8 mouse cellular contexts compared by ENCODE assay signal in the genomic region with DNA sequence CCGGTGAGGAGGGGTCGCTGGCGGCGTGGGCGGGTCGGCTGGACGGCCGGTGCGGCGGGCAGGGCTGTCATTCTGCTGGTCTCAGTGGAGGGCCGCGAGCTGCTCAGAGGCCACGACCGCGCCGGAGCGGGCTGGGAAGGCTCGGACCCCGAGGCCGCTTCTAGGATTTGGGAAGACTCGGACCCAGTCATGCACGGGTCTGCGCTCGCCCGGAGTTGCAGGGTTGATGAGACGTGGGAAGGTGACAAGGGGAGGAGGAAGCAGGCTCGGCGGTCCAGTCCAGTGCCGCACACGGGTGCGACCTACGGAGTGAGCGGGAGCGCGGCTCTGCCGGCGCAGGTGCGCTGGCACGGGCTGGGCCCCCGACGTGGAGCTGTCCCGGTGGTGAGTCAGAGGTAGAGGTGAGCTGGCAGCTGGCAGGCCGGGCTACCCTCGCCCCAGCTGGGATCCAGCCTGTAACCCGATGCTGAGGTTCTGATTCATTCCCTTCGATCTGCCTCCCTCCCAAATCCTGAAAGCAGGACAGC. TPM values are rescaled to one million over a fixed set of nuclear protein-coding genes. Genes with fewer than 3 reads are reported as not detected.
DNase-seq lines count a peak whose midpoint lies in the region; ATAC-seq and TF ChIP-seq lines count a peak whose summit lies in the region.

No protein-coding gene starts in this region.

- WGBS in hindbrain, embryonic 10.5 days: 2% methylated on average over 46 of the region's 46 CpGs
- 4% methylated on average over 46 of the region's 46 CpGs for WGBS in liver, embryonic 11.5 days
- 2% methylated on average over 46 of the region's 46 CpGs for WGBS in stomach, embryonic 15.5 days

- no peak for TF ChIP-seq RAD21 in CH12.LX (IDR thresholded peaks at IDR 0.05; ENCODE audit: low read depth, low read length)

- TF ChIP-seq POLR2A in CH12.LX (IDR thresholded peaks at IDR 0.05; ENCODE audit: low read depth, low read length): no peak
- no peak for TF ChIP-seq POLR2A in bone marrow macrophage, adult 2 months (IDR thresholded peaks at IDR 0.05; ENCODE audit: borderline replicate concordance, low read depth, low read length)

- DNase-seq in kidney, adult 11 months: peak; percentile 34
- no peak for DNase-seq in kidney, postnatal 14 days
- DNase-seq in CH12.LX (ENCODE audit: extremely low read depth): no peak
- no peak for DNase-seq in hindbrain, embryonic 10.5 days (ENCODE audit: low spot score)
- DNase-seq in liver, embryonic 11.5 days (ENCODE audit: low spot score): no peak
- DNase-seq in embryo, embryonic 11 days: no peak

- dilution Hi-C loops in CH12.LX (cut with MboI; ENCODE audit: extremely low pct_ligation_motif_present, extremely low pct_unique_long_range_greater_than_20kb, low sequenced_read_pairs): no loop called here

- TF ChIP-seq EP300 in CH12.LX (IDR thresholded peaks at IDR 0.05; ENCODE audit: low read length): no peak

- H3K4me1 ChIP-seq in CH12.LX (ENCODE audit: control insufficient read depth in 1 of 2, insufficient read depth in 2 of 2): peaks cover 6 to 9% of the 10 kb centered on the region in 2 experiments; a peak in 3 of 4 replicates
- H3K4me1 ChIP-seq in bone marrow macrophage, adult 2 months (ENCODE audit: control insufficient read depth, insufficient read depth, low read length): peaks cover 65% of the 10 kb centered on the region
- H3K4me1 ChIP-seq in hindbrain, embryonic 10.5 days (replicated peaks): peaks cover 25% of the 10 kb centered on the region
- peaks cover 19% of the 10 kb centered on the region for H3K4me1 ChIP-seq in liver, embryonic 11.5 days (replicated peaks; ENCODE audit: control insufficient read depth, insufficient read depth, low read length)
- H3K4me1 ChIP-seq in stomach, embryonic 15.5 days: peaks cover 16% of the 10 kb centered on the region; the same call in 1 of the 2 replicates

- H3K9ac ChIP-seq in CH12.LX (ENCODE audit: insufficient read depth, low read depth): peak overlapping the region; percentile 11; the same call in 1 of the 2 replicates
- peak overlapping the region; percentile 59 for H3K9ac ChIP-seq in liver, embryonic 11.5 days (ENCODE audit: low read depth, low read length)
- H3K9ac ChIP-seq in stomach, embryonic 15.5 days: peak overlapping the region; percentile 61

- H3K9me3 ChIP-seq in CH12.LX (replicated peaks; ENCODE audit: low read length): peaks cover 18% of the 10 kb centered on the region
- H3K9me3 ChIP-seq in hindbrain, embryonic 10.5 days: no peaks in the 10 kb centered on the region
- H3K9me3 ChIP-seq in liver, embryonic 11.5 days (ENCODE audit: control insufficient read depth, low read length): no peaks in the 10 kb centered on the region
- no peaks in the 10 kb centered on the region for H3K9me3 ChIP-seq in stomach, embryonic 15.5 days

- H3K4me3 ChIP-seq in CH12.LX (replicated peaks in 1 of 3; ENCODE audit: low read depth in 2 of 3, low read length in 2 of 3, poor library complexity in 1 of 3): peak overlapping the region in 2 of 3 experiments; percentile 50 to 64
- peak overlapping the region; percentile 80 for H3K4me3 ChIP-seq in bone marrow macrophage, adult 2 months (ENCODE audit: insufficient read depth, low read length)
- peak overlapping the region; percentile 72 for H3K4me3 ChIP-seq in hindbrain, embryonic 10.5 days
- peak overlapping the region; percentile 70 for H3K4me3 ChIP-seq in liver, embryonic 11.5 days (ENCODE audit: low read depth, low read length)
- H3K4me3 ChIP-seq in stomach, embryonic 15.5 days (replicated peaks): peak overlapping the region; percentile 75

- peak overlapping the region; percentile 45 for H3K4me2 ChIP-seq in CH12.LX (ENCODE audit: insufficient read depth, low read depth, poor library complexity, severe bottlenecking)
- peak overlapping the region; percentile 87 for H3K4me2 ChIP-seq in liver, embryonic 11.5 days
- H3K4me2 ChIP-seq in stomach, embryonic 15.5 days: peak overlapping the region; percentile 97

- in situ Hi-C loops in CH12.LX (cut with MboI; ENCODE audit: low pct_ligation_motif_present, low pct_unique_long_range_greater_than_20kb, low sequenced_read_pairs): no loop called here

- H3K36me3 ChIP-seq in CH12.LX (replicated peaks in 1 of 2; ENCODE audit: control insufficient read depth in 1 of 2, insufficient read depth in 1 of 2, low read length in 1 of 2): no peaks in the 10 kb centered on the region
- no peaks in the 10 kb centered on the region for H3K36me3 ChIP-seq in hindbrain, embryonic 10.5 days
- no peaks in the 10 kb centered on the region for H3K36me3 ChIP-seq in liver, embryonic 11.5 days (ENCODE audit: control insufficient read depth, insufficient read depth, low read length)
- H3K36me3 ChIP-seq in stomach, embryonic 15.5 days: no peaks in the 10 kb centered on the region

- no peaks in the 10 kb centered on the region for H3K79me2 ChIP-seq in CH12.LX (replicated peaks; ENCODE audit: control insufficient read depth, extremely low read depth, insufficient read depth, poor library complexity, severe bottlenecking)

- no peak overlapping the region for H3K27ac ChIP-seq in CH12.LX (ENCODE audit: insufficient read depth, low read depth)
- H3K27ac ChIP-seq in bone marrow macrophage, adult 2 months (ENCODE audit: insufficient read depth, low read depth, low read length): no peak overlapping the region; the same call in 1 of the 2 replicates
- H3K27ac ChIP-seq in hindbrain, embryonic 10.5 days: peak overlapping the region; percentile 91
- no peak overlapping the region for H3K27ac ChIP-seq in liver, embryonic 11.5 days (ENCODE audit: low read depth, low read length)
- no peak overlapping the region; the same call in 1 of the 2 replicates for H3K27ac ChIP-seq in stomach, embryonic 15.5 days

- no peak for TF ChIP-seq CTCF in CH12.LX (conservative IDR thresholded peaks at IDR 0.05 in 1 of 2, IDR thresholded peaks at IDR 0.05 in 1 of 2; ENCODE audit: low read depth in 2 of 2, low read length in 2 of 2)
- TF ChIP-seq CTCF in bone marrow macrophage, adult 2 months (IDR thresholded peaks at IDR 0.05; ENCODE audit: low read depth, low read length): no peak

- peaks cover 62% of the 10 kb centered on the region for H3K27me3 ChIP-seq in CH12.LX (replicated peaks)
- H3K27me3 ChIP-seq in hindbrain, embryonic 10.5 days (ENCODE audit: insufficient read depth, poor library complexity, severe bottlenecking): peaks cover 52% of the 10 kb centered on the region
- H3K27me3 ChIP-seq in liver, embryonic 11.5 days (replicated peaks; ENCODE audit: control insufficient read depth, insufficient read depth, low read length): peaks cover 42% of the 10 kb centered on the region
- H3K27me3 ChIP-seq in stomach, embryonic 15.5 days (replicated peaks): peaks cover 21% of the 10 kb centered on the region

- ATAC-seq in liver, embryonic 11.5 days (replicated peaks; ENCODE audit: low FRiP score): peak; percentile 12
- ATAC-seq in stomach, embryonic 15.5 days (ENCODE audit: insufficient read depth, low FRiP score, low read depth): peak; percentile 24

TF ChIP-seq in CH12.LX, 34 proteins besides CTCF, POLR2A, EP300 and RAD21:
- no peak for TF ChIP-seq MAFK (IDR thresholded peaks at IDR 0.05; ENCODE audit: insufficient replicate concordance, low read length)
- TF ChIP-seq USF1 (IDR thresholded peaks at IDR 0.05; ENCODE audit: low read depth, low read length): no peak
- no peak for TF ChIP-seq KAT2A (IDR thresholded peaks at IDR 0.05; ENCODE audit: insufficient replicate concordance, low read length)
- TF ChIP-seq TCF12 (IDR thresholded peaks at IDR 0.05; ENCODE audit: low read depth, low read length): no peak
- TF ChIP-seq MYC (IDR thresholded peaks at IDR 0.05; ENCODE audit: low read depth, low read length): no peak
- no peak for TF ChIP-seq MEF2A (IDR thresholded peaks at IDR 0.05; ENCODE audit: borderline replicate concordance, low read depth, low read length)
- TF ChIP-seq CHD2 (IDR thresholded peaks at IDR 0.05; ENCODE audit: low read length): no peak
- TF ChIP-seq TBP (conservative IDR thresholded peaks at IDR 0.05; ENCODE audit: low read depth, low read length): no peak
- TF ChIP-seq SIN3A (IDR thresholded peaks at IDR 0.05; ENCODE audit: low read length): no peak
- TF ChIP-seq UBTF (IDR thresholded peaks at IDR 0.05; ENCODE audit: low read depth, low read length): no peak
- TF ChIP-seq IRF4 (IDR thresholded peaks at IDR 0.05; ENCODE audit: low read depth, low read length): no peak
- no peak for TF ChIP-seq MXI1 (IDR thresholded peaks at IDR 0.05; ENCODE audit: low read depth, low read length)
- no peak for TF ChIP-seq GABPA (IDR thresholded peaks at IDR 0.05; ENCODE audit: insufficient replicate concordance, low read depth, low read length)
- TF ChIP-seq POLR2AphosphoS2 (IDR thresholded peaks at IDR 0.05; ENCODE audit: low read depth, low read length): no peak
- no peak for TF ChIP-seq NRF1 (IDR thresholded peaks at IDR 0.05; ENCODE audit: low read depth, low read length)
- no peak for TF ChIP-seq JUND (conservative IDR thresholded peaks at IDR 0.05; ENCODE audit: low read depth, low read length)
- TF ChIP-seq JUN (IDR thresholded peaks at IDR 0.05; ENCODE audit: insufficient read depth, low read depth, low read length): no peak
- no peak for TF ChIP-seq RCOR1 (conservative IDR thresholded peaks at IDR 0.05; ENCODE audit: low read depth, low read length)

RNA-seq across cellular contexts. Expression of gene 6430548M08Rik, which starts 0.4 kb away (rescaled TPM):
- 0.13 and 0.17 TPM in 2 replicates for total RNA-seq in CH12.LX (2012; rRNA removed)
- not detected in 2 replicates for total RNA-seq in CH12.LX (2014; rRNA removed)
- not detected in 2 replicates for polyA plus RNA-seq in CH12.LX (2012; ENCODE audit: insufficient read length, low read depth)
- 40.4 and 43.2 TPM in 2 replicates for polyA plus RNA-seq in bone marrow macrophage, adult 2 months (2012; ENCODE audit: insufficient read depth, insufficient read length, missing spikeins)
- polyA plus RNA-seq in hindbrain, embryonic 10.5 days (2016; fragmentation: Nextera tagmentation; extraction: Ambion mirVana): 5.2 and 12.5 TPM in 2 replicates
- 2.1 TPM in 2 replicates for polyA plus RNA-seq in liver, embryonic 11.5 days (2014; fragmentation: Nextera tagmentation; extraction: Ambion mirVana)
- polyA plus RNA-seq in stomach, embryonic 15.5 days (2015; fragmentation: Nextera tagmentation; extraction: Ambion mirVana): 6.5 and 6.7 TPM in 2 replicates

RNA-seq across cellular contexts. Expression of gene Zdhhc7, which starts 13.1 kb away (rescaled TPM):
- 26.3 and 30.9 TPM in 2 replicates for total RNA-seq in CH12.LX (2012; rRNA removed)
- total RNA-seq in CH12.LX (2014; rRNA removed): 18.3 and 18.5 TPM in 2 replicates
- 22.7 and 23.7 TPM in 2 replicates for polyA plus RNA-seq in CH12.LX (2012; ENCODE audit: insufficient read length, low read depth)
- 33.5 and 36.9 TPM in 2 replicates for polyA plus RNA-seq in bone marrow macrophage, adult 2 months (2012; ENCODE audit: insufficient read depth, insufficient read length, missing spikeins)
- polyA plus RNA-seq in hindbrain, embryonic 10.5 days (2016; fragmentation: Nextera tagmentation; extraction: Ambion mirVana): 34.1 and 38.7 TPM in 2 replicates
- 27.4 and 30.1 TPM in 2 replicates for polyA plus RNA-seq in liver, embryonic 11.5 days (2014; fragmentation: Nextera tagmentation; extraction: Ambion mirVana)
- polyA plus RNA-seq in stomach, embryonic 15.5 days (2015; fragmentation: Nextera tagmentation; extraction: Ambion mirVana): 32.1 and 35.3 TPM in 2 replicates

Comparison
In these comparisons a context has a peak if more than half of its experiments do, and no peak if none do; other contexts are left out.
1. H3K4me2 ChIP-seq: peak in every context shown above with its lines; median percentile 97 in stomach, embryonic 15.5 days; 87 in liver, embryonic 11.5 days; 45 in CH12.LX.
2. H3K9ac ChIP-seq: peak in every context shown above with its lines; median percentile 61 in stomach, embryonic 15.5 days; 59 in liver, embryonic 11.5 days; 11 in CH12.LX.